In genomic region chr8:106632650-106633049, GRCm38 (mm10) we compare ENCODE assay signal across 16 mouse cellular contexts. TPM values are rescaled to one million over a fixed set of nuclear protein-coding genes. Genes with fewer than 3 reads are reported as not detected.
DNase-seq lines count a peak whose midpoint lies in the region; ATAC-seq and TF ChIP-seq lines count a peak whose summit lies in the region.
"Had no signal": no experiment of that assay in that cellular context is flagged by ENCODE, and none has a peak within 500 bp of the region (broad histone marks: within the 10 kb centered on the region; RNA-seq: fewer than 3 reads in every experiment).

No protein-coding gene starts in this region.

- no peak overlapping the region for H3K27ac ChIP-seq in hindbrain, embryonic 16.5 days (ENCODE audit: low read depth, low read length)
- H3K27ac ChIP-seq in hindbrain, embryonic 11.5 days (ENCODE audit: low read depth, low read length), result no peak overlapping the region
- H3K27ac ChIP-seq in liver, adult 2 months (replicated peaks; ENCODE audit: insufficient read depth, low read depth, low read length), result peak overlapping the region; percentile 15
- H3K27ac ChIP-seq in liver, embryonic 11.5 days (ENCODE audit: low read depth, low read length), result no peak overlapping the region
- H3K27ac ChIP-seq in ES-Bruce4 (ENCODE audit: insufficient read depth, low read length), result peak overlapping the region; percentile 58
- peak overlapping the region; percentile 60 for H3K27ac ChIP-seq in intestine, embryonic 16.5 days (ENCODE audit: low read length)
- H3K27ac ChIP-seq: hindbrain, embryonic 15.5 days; liver, embryonic 13.5 days; midbrain, embryonic 13.5 days; neural tube, embryonic 15.5 days had no signal

- no peak for TF ChIP-seq POLR2A in liver, adult 2 months (IDR thresholded peaks at IDR 0.05; ENCODE audit: extremely low read depth, insufficient read depth, low read length)
- no peak for TF ChIP-seq POLR2A in ES-Bruce4 (IDR thresholded peaks at IDR 0.05; ENCODE audit: insufficient read depth, low read length)

- no peaks in the 10 kb centered on the region for H3K4me1 ChIP-seq in hindbrain, embryonic 16.5 days (ENCODE audit: control insufficient read depth, insufficient read depth, low read depth, low read length)
- H3K4me1 ChIP-seq in hindbrain, embryonic 11.5 days (replicated peaks; ENCODE audit: control insufficient read depth, insufficient read depth, low read length), result no peaks in the 10 kb centered on the region
- H3K4me1 ChIP-seq in liver, adult 2 months (ENCODE audit: control insufficient read depth, insufficient read depth, low read length), result peaks cover 8% of the 10 kb centered on the region
- H3K4me1 ChIP-seq in liver, embryonic 11.5 days (replicated peaks; ENCODE audit: control insufficient read depth, insufficient read depth, low read length), result peaks cover 6% of the 10 kb centered on the region
- peaks cover 20% of the 10 kb centered on the region for H3K4me1 ChIP-seq in ES-Bruce4 (ENCODE audit: control insufficient read depth, insufficient read depth, low read length)
- peaks cover 42% of the 10 kb centered on the region for H3K4me1 ChIP-seq in intestine, embryonic 16.5 days (ENCODE audit: control insufficient read depth, insufficient read depth, low read length)
- H3K4me1 ChIP-seq: hindbrain, embryonic 15.5 days had no signal

- ATAC-seq in hindbrain, embryonic 16.5 days, result 0 out of 2 replicates have a peak, but pooled peaks have one; percentile 37
- no peak for ATAC-seq in hindbrain, embryonic 11.5 days (ENCODE audit: low FRiP score)
- ATAC-seq in liver, embryonic 11.5 days (replicated peaks; ENCODE audit: low FRiP score), result no peak
- peak; percentile 77 for ATAC-seq in intestine, embryonic 16.5 days
- ATAC-seq: midbrain, embryonic 13.5 days had no signal

- H3K36me3 ChIP-seq in hindbrain, embryonic 16.5 days (ENCODE audit: control insufficient read depth, insufficient read depth, low read length), result no peaks in the 10 kb centered on the region
- H3K36me3 ChIP-seq in hindbrain, embryonic 11.5 days (ENCODE audit: control insufficient read depth, insufficient read depth, low read length), result no peaks in the 10 kb centered on the region
- H3K36me3 ChIP-seq in liver, adult 2 months (ENCODE audit: control insufficient read depth, insufficient read depth, low read length), result no peaks in the 10 kb centered on the region
- no peaks in the 10 kb centered on the region for H3K36me3 ChIP-seq in liver, embryonic 11.5 days (ENCODE audit: control insufficient read depth, insufficient read depth, low read length)
- peaks cover 4% of the 10 kb centered on the region for H3K36me3 ChIP-seq in ES-Bruce4 (ENCODE audit: control insufficient read depth, insufficient read depth, low read length, poor library complexity, severe bottlenecking)
- no peaks in the 10 kb centered on the region for H3K36me3 ChIP-seq in intestine, embryonic 16.5 days (ENCODE audit: control insufficient read depth, insufficient read depth, low read length)
- H3K36me3 ChIP-seq: hindbrain, embryonic 15.5 days; liver, embryonic 13.5 days; midbrain, embryonic 13.5 days; neural tube, embryonic 15.5 days had no signal

- TF ChIP-seq CTCF in liver, adult 2 months (IDR thresholded peaks at IDR 0.05; ENCODE audit: low read depth, low read length), result no peak
- no peak for TF ChIP-seq CTCF in ES-Bruce4 (IDR thresholded peaks at IDR 0.05; ENCODE audit: low read depth, low read length)

- WGBS in hindbrain, embryonic 16.5 days, result 22% methylated on average over 8 of the region's 8 CpGs
- WGBS in hindbrain, embryonic 11.5 days, result 15% methylated on average over 8 of the region's 8 CpGs
- 46% methylated on average over 8 of the region's 8 CpGs for WGBS in liver, adult 2 months
- WGBS in liver, embryonic 11.5 days, result 40% methylated on average over 8 of the region's 8 CpGs
- 21% methylated on average over 8 of the region's 8 CpGs for WGBS in intestine, embryonic 16.5 days

- no peaks in the 10 kb centered on the region for H3K79me2 ChIP-seq in liver, adult 2 months (ENCODE audit: control insufficient read depth, insufficient read depth, low read length)

- H3K27me3 ChIP-seq in hindbrain, embryonic 16.5 days (replicated peaks; ENCODE audit: control insufficient read depth, insufficient read depth, low read length), result no peaks in the 10 kb centered on the region; the same call in 1 of the 2 replicates
- no peaks in the 10 kb centered on the region for H3K27me3 ChIP-seq in hindbrain, embryonic 11.5 days (ENCODE audit: control insufficient read depth, insufficient read depth, low read length)
- H3K27me3 ChIP-seq in liver, adult 2 months (ENCODE audit: control insufficient read depth, insufficient read depth, low read length), result no peaks in the 10 kb centered on the region
- H3K27me3 ChIP-seq in liver, embryonic 11.5 days (replicated peaks; ENCODE audit: control insufficient read depth, insufficient read depth, low read length), result no peaks in the 10 kb centered on the region
- H3K27me3 ChIP-seq in ES-Bruce4 (ENCODE audit: control insufficient read depth, insufficient read depth, low read length, poor library complexity, severe bottlenecking), result no peaks in the 10 kb centered on the region
- H3K27me3 ChIP-seq in intestine, embryonic 16.5 days (replicated peaks; ENCODE audit: control insufficient read depth, insufficient read depth, low read length), result no peaks in the 10 kb centered on the region
- H3K27me3 ChIP-seq: hindbrain, embryonic 15.5 days; liver, embryonic 13.5 days; neural tube, embryonic 15.5 days had no signal

- no peak overlapping the region for H3K9ac ChIP-seq in hindbrain, embryonic 16.5 days (ENCODE audit: low read depth, low read length)
- no peak overlapping the region for H3K9ac ChIP-seq in hindbrain, embryonic 11.5 days (ENCODE audit: low read depth, low read length)
- no peak overlapping the region; the same call in 1 of the 2 replicates for H3K9ac ChIP-seq in liver, adult 2 months (ENCODE audit: low read depth, low read length)
- no peak overlapping the region for H3K9ac ChIP-seq in liver, embryonic 11.5 days (ENCODE audit: low read depth, low read length)
- H3K9ac ChIP-seq in ES-Bruce4 (ENCODE audit: low read depth, poor library complexity, severe bottlenecking), result no peak overlapping the region
- no peak overlapping the region for H3K9ac ChIP-seq in intestine, embryonic 16.5 days (ENCODE audit: low read depth, low read length)
- H3K9ac ChIP-seq: hindbrain, embryonic 15.5 days; liver, embryonic 13.5 days; midbrain, embryonic 13.5 days; neural tube, embryonic 15.5 days had no signal

- no peak overlapping the region for H3K4me3 ChIP-seq in hindbrain, embryonic 16.5 days (ENCODE audit: low read length)
- no peak overlapping the region for H3K4me3 ChIP-seq in hindbrain, embryonic 11.5 days (ENCODE audit: low read depth, low read length)
- no peak overlapping the region for H3K4me3 ChIP-seq in liver, adult 2 months (ENCODE audit: insufficient read depth, low read depth, low read length)
- no peak overlapping the region for H3K4me3 ChIP-seq in liver, embryonic 11.5 days (ENCODE audit: low read depth, low read length)
- no peak overlapping the region for H3K4me3 ChIP-seq in ES-Bruce4 (ENCODE audit: low read depth, low read length)
- H3K4me3 ChIP-seq in intestine, embryonic 16.5 days (ENCODE audit: low read length), result no peak overlapping the region
- H3K4me3 ChIP-seq: hindbrain, embryonic 15.5 days; liver, embryonic 13.5 days; midbrain, embryonic 13.5 days; myocyte; neural tube, embryonic 15.5 days had no signal

- H3K9me3 ChIP-seq in hindbrain, embryonic 16.5 days (ENCODE audit: control insufficient read depth, low read length), result no peaks in the 10 kb centered on the region
- H3K9me3 ChIP-seq in hindbrain, embryonic 11.5 days (ENCODE audit: control insufficient read depth, low read length), result no peaks in the 10 kb centered on the region
- no peaks in the 10 kb centered on the region for H3K9me3 ChIP-seq in liver, embryonic 11.5 days (ENCODE audit: control insufficient read depth, low read length)
- no peaks in the 10 kb centered on the region for H3K9me3 ChIP-seq in ES-Bruce4 (replicated peaks; ENCODE audit: control insufficient read depth, insufficient read depth, low read length, poor library complexity, severe bottlenecking)
- no peaks in the 10 kb centered on the region for H3K9me3 ChIP-seq in intestine, embryonic 16.5 days (ENCODE audit: control insufficient read depth, low read length)
- H3K9me3 ChIP-seq: hindbrain, embryonic 15.5 days; liver, embryonic 13.5 days; midbrain, embryonic 13.5 days; neural tube, embryonic 15.5 days had no signal

- DNase-seq in hindbrain, embryonic 11.5 days (ENCODE audit: low spot score), result no peak
- peak; percentile 24 for DNase-seq in liver, adult 2 months (ENCODE audit: extremely low read depth, low read depth, low spot score)
- no peak for DNase-seq in liver, embryonic 11.5 days (ENCODE audit: low spot score)
- no peak for DNase-seq in adrenal gland, postnatal 25 days
- DNase-seq in MN1 (ENCODE audit: low spot score), result no peak
- DNase-seq: cerebellum, adult 9-11 months; gastrocnemius, postnatal 25 days; heart, postnatal 10 days; liver, embryonic 13.5 days had no signal

- no peak overlapping the region for H3K4me2 ChIP-seq in hindbrain, embryonic 16.5 days (ENCODE audit: low read length)
- H3K4me2 ChIP-seq in hindbrain, embryonic 11.5 days (replicated peaks; ENCODE audit: low read depth, low read length), result no peak overlapping the region
- H3K4me2 ChIP-seq in liver, embryonic 11.5 days, result no peak overlapping the region
- H3K4me2 ChIP-seq in intestine, embryonic 16.5 days (ENCODE audit: low read depth, low read length), result peak overlapping the region; percentile 10; the same call in 1 of the 2 replicates
- H3K4me2 ChIP-seq: hindbrain, embryonic 15.5 days; midbrain, embryonic 13.5 days; neural tube, embryonic 15.5 days had no signal

- peak; percentile 77 for TF ChIP-seq EP300 in ES-Bruce4 (IDR thresholded peaks at IDR 0.05; ENCODE audit: insufficient read depth, low read depth, low read length)

RNA-seq across cellular contexts. Expression of gene Cdh1, which starts 29.5 kb away (rescaled TPM):
- 4.6 and 6.5 TPM in 2 replicates for polyA plus RNA-seq in hindbrain, embryonic 16.5 days (2015; fragmentation: Nextera tagmentation; extraction: Ambion mirVana)
- polyA plus RNA-seq in hindbrain, embryonic 11.5 days (2014; fragmentation: Nextera tagmentation; extraction: Ambion mirVana), result 6.0 and 6.7 TPM in 2 replicates
- 17.5 and 29.9 TPM in 2 replicates for total RNA-seq in liver, adult 2 months (2014; rRNA removed)
- polyA plus RNA-seq in liver, adult 2 months (2012; rRNA removed), result 8.8 and 19.8 TPM in 2 replicates
- 11.0 and 11.8 TPM in 2 replicates for polyA plus RNA-seq in liver, embryonic 11.5 days (2014; fragmentation: Nextera tagmentation; extraction: Ambion mirVana)
- 347 and 358 TPM in 2 replicates for polyA plus RNA-seq in ES-Bruce4 (2011; ENCODE audit: insufficient read depth, insufficient read length, low read depth, missing spikeins)
- 170 and 181 TPM in 2 replicates for polyA plus RNA-seq in intestine, embryonic 16.5 days (2015; fragmentation: Nextera tagmentation; extraction: Ambion mirVana)
- 0.06 and 0.48 TPM in 2 replicates for total RNA-seq in adrenal gland, postnatal 25 days (2021)

RNA-seq across cellular contexts. Expression of gene Tango6, which starts 50.2 kb away (rescaled TPM):
- 5.5 and 5.9 TPM in 2 replicates for polyA plus RNA-seq in hindbrain, embryonic 16.5 days (2015; fragmentation: Nextera tagmentation; extraction: Ambion mirVana)
- polyA plus RNA-seq in hindbrain, embryonic 11.5 days (2014; fragmentation: Nextera tagmentation; extraction: Ambion mirVana), result 6.2 and 7.2 TPM in 2 replicates
- total RNA-seq in liver, adult 2 months (2014; rRNA removed), result 2.1 and 3.2 TPM in 2 replicates
- polyA plus RNA-seq in liver, adult 2 months (2012; rRNA removed), result 3.4 and 4.0 TPM in 2 replicates
- polyA plus RNA-seq in liver, embryonic 11.5 days (2014; fragmentation: Nextera tagmentation; extraction: Ambion mirVana), result 8.8 and 9.6 TPM in 2 replicates
- polyA plus RNA-seq in ES-Bruce4 (2011; ENCODE audit: insufficient read depth, insufficient read length, low read depth, missing spikeins), result 12.5 and 14.1 TPM in 2 replicates
- 7.2 and 7.4 TPM in 2 replicates for polyA plus RNA-seq in intestine, embryonic 16.5 days (2015; fragmentation: Nextera tagmentation; extraction: Ambion mirVana)
- total RNA-seq in adrenal gland, postnatal 25 days (2021), result 10.8 and 13.7 TPM in 2 replicates

RNA-seq across cellular contexts. Expression of gene Gm10073, which starts 59.4 kb away (rescaled TPM):
- 7.4 and 12.5 TPM in 2 replicates for polyA plus RNA-seq in hindbrain, embryonic 16.5 days (2015; fragmentation: Nextera tagmentation; extraction: Ambion mirVana)
- 3.7 and 4.8 TPM in 2 replicates for polyA plus RNA-seq in hindbrain, embryonic 11.5 days (2014; fragmentation: Nextera tagmentation; extraction: Ambion mirVana)
- 11.3 and 12.4 TPM in 2 replicates for total RNA-seq in liver, adult 2 months (2014; rRNA removed)
- polyA plus RNA-seq in liver, adult 2 months (2012; rRNA removed), result 64.6 and 78.5 TPM in 2 replicates
- 11.9 and 15.4 TPM in 2 replicates for polyA plus RNA-seq in liver, embryonic 11.5 days (2014; fragmentation: Nextera tagmentation; extraction: Ambion mirVana)
- polyA plus RNA-seq in ES-Bruce4 (2011; ENCODE audit: insufficient read depth, insufficient read length, low read depth, missing spikeins), result 498 and 566 TPM in 2 replicates
- 8.4 and 10.6 TPM in 2 replicates for polyA plus RNA-seq in intestine, embryonic 16.5 days (2015; fragmentation: Nextera tagmentation; extraction: Ambion mirVana)
- 101 and 113 TPM in 2 replicates for total RNA-seq in adrenal gland, postnatal 25 days (2021)

Comparison
In these comparisons a context has a peak if more than half of its experiments do, and no peak if none do; other contexts are left out.
1. ATAC-seq: peak in hindbrain, embryonic 16.5 days (single experiment) and intestine, embryonic 16.5 days (single experiment); none in hindbrain, embryonic 11.5 days (single experiment) and liver, embryonic 11.5 days (single experiment).
2. H3K27ac ChIP-seq: peak in liver, adult 2 months (single experiment), ES-Bruce4 (single experiment) and intestine, embryonic 16.5 days (single experiment); none in hindbrain, embryonic 16.5 days (single experiment), hindbrain, embryonic 11.5 days (single experiment) and liver, embryonic 11.5 days (single experiment).